Mouse (Mus musculus) cerebellum, postnatal 10 days (tissue): ENCODE measurements at regions not wholly inside any gene's neighbourhood (a gene's known extent, or its start where the extent isn't known, plus 50 kb on each side); places are given as distances from the start of the nearest gene placed in this dataset.

Source experiments
- DNase-seq, 2 experiments: peaks; one replicate each; pipeline ENCODE4 v3.0.0; 2021; ENCODE audit warnings: mixed read lengths in 2 of 2

DNA sequence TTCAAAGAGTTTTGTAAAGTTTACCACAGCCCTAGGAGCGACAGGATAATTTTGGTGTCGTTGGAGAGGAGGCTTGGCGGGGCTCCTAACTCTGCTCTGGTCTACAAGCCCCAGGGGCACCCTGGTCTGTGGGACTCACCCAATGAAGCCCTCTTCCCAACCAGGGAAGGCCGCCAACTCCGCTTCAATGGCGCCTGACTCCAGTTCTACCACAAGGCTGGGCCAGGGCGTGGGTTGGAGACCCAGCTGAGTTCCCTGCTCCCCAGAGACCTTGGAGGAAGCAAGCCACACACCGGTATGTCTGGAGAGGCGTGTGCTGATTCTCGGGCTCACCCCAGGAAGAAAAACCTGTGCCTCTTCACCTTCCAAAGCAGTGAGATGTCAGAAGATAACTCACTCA lies 128.9 kb downstream of the Gadd45g start:
- peak; percentile 30 to 46 for DNase-seq

DNA sequence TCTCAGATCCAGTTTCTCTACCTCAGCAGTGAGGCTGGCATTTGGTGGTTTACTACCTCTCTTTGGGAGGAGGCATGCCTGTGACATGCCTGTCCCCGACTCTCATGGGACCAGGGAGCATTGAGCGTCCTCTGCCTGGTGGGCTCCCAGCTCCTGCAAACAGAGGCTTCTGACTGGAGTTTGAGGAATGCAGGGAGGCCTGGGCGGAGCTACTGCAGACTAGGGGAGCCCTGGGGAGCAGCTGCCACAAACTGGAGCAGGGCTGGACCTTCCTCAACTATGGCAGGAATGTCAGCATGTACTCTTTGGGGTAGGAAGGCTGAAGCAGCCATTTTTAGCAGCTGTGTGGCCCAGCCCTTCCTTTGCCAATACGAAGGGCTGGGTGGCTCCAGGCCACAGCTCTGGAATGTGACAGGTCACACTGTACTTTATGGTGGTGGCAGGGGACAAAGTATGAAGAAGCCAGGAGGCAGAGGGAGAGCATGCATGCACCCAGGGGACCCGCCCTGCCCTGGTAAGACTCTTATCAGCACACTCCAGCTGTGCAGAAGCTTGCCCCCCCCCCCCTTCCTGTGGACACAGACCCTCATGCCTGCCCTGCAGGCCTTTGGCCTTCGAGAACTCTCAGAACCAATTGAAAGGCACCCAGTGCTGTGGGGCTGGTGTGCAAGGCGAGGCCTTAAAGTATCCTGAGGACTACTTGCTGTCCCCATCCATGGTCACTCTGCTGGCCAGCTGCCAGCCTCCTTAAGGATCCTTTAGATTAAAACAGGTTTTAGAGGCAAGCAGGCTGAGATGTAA lies 129.5 kb downstream of the Gadd45g start:
- no peak for DNase-seq

DNA sequence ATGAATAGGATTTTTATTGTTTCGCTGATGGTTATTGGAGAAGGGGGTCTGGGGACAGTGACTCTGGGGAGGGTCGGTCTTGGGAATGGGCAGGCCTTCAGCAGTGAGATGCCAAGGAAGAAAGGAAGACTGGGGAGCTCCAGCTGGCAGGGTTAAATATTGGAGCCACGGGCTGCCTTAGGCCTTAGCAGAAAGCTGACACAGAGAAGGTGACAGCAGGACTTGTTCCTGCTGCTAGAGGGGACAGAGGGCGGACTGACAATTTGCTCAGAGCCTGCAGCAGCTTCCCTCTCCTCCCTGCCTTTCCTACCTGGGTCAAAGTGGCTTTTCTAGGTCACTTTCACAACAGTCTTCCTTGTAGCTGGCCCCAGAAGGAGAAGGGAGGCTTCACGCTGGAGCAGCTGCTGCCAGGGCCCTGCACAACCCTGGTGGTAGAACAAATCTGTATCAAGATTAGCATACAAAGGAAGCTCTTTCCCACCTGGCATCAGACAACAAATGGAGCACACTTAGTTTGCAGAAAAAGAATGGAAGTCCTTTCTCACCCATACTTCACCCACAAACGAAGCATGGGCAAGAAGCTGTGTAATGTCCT lies 130.2 kb downstream of the Gadd45g start:
- peak; percentile 26 to 39 for DNase-seq

DNA sequence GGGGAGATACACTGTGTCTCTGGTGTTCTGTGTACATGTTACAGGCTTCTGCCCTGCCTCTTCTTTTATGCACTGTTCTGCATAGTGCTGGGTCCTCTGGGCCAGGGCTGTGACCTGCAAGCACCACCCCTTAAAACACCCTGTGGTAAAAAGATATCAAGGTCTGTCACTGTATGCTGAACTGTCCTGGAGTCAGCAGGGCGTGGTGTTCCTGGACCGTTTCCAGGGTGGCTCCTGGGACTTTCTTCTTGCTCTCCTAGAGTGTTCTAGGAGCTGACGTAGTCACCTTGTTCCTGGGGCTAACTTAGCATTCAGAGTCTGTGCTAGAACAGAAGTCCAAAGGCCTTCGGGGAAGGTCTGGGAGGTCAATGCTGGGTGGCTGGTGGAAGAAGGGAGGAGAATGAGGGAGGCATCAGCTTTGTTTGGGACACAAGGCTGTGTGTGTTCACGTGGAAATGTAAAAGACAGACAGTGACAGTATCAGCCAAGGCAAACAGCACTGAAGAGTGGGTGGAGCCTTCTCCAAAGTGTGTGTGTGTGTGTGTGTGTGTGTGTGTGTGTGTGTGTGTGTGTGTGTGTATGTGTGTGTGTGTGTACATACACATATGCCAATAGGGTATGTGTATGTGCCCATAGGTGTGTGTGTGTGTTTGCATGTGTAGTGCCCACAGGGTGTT lies 133.0 kb downstream of the Gadd45g start:
- no peak for DNase-seq

DNA sequence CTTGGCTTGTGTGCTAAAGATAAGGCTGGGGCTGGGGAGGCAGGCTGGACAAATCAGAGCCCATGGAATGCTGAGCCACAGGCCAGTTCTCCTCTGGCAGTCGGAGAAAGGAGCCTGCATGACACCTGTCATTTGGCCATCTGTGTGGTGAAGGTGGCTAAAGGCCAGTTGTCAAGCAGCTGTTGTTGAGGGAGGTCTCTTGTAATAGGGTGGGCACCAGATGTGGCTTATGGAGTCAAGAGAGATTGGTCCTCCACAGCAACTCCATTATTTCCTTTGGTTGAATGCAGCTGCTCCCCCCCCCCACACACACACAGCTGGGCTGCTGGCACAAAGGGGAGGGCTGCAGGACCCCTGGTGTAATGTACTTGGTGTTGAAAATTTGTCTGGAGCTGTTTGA lies 133.9 kb downstream of the Gadd45g start:
- DNase-seq, result peak in 1 of 2 experiments; percentile 21

DNA sequence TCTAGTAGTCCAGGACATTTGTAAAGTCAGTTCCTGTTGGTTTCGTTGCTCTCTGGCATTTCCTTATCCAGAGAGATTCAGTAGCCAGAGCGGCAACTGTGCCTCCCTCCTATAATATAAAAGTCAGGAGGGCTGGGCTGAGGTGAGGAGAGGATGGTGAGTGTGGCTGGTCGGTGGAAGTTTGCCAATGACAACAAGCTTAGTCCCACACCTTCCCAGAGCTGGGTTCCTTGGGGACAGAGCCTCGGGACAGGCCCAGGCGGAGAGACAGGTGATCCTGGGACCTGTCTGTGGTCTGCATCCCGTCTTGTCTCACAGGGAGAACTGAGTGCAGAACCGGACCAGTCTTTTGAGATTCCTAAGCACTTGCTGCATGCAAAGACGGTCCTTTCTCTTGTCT lies 136.5 kb downstream of the Gadd45g start:
- DNase-seq, result no peak

DNA sequence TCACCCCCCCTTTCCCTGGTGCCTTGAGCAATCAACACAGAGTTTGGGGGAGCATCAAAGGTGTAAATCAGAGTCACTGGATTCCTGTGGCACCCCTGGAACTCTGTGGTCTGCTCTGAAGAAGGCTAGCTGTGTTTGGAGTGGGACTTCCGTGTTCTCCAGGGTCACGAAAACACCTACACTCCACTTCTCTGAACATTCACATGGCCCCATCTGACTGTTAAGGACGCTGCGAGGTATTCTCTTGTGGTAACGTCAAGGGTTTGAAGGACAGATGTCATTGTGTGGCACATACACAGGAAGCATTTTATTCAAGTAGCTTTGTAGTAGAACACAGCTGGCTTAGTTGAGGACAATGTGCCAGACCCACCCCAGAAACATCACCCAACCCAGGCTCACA lies 137.1 kb downstream of the Gadd45g start:
- DNase-seq, result no peak

DNA sequence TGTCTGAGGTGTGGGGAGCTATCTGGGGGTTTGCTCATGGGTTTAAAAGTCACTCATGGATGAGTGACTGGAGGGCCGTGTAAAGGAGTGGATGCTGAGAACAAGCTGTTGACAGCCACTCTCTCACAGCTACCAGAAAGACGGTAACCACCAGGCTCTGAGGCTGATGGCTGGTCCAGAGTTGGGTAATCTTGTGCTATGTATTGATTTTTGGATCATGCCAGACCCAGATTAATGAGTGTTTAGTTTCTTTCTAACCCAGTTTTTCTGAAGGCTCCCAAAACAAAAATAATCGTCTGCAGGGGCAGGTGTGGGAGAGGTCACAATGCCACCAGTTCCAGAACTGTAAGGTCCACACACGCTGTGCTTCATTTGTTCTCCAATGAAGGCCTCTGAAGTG lies 144.9 kb downstream of the Gadd45g start:
- DNase-seq, result no peak

DNA sequence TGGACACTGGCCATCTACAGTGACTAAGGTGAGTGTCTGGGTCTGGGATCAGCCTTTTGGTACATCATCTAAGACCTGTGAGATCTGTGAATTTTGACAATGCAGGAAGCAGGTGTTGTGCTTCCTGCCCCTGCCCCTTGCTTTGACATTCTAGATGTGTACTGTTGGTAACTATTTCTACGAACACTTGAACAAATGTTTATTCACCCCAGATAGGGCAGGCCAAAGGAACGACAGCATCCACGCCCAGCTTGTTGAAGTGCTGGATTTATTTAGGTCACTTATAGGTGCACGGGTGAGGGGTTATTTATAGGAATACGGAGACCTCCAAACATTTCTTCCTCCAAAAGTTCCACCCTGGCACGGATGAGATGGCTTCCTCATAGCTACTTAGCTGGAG lies 146.4 kb downstream of the Gadd45g start:
- DNase-seq, result no peak

DNA sequence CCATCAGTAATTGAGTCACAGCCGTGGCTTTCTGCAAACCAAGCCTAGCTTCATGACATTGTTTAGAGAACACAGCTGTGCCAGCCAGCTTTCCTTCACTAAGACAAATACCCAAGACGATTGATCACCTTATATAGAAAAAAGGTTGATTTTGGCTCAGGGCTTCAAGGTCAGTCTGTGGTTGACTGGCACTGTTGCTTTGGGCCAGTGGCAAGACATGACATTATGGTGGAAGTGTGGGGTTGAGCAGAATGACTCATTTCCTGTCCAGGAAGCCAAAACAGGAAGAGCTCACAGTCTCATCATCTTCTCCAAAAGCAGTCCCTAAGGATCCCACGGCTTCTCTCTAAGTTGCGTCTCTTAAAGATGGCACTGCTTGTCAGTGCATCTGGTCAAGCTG lies 149.7 kb downstream of the Gadd45g start:
- no peak for DNase-seq

DNA sequence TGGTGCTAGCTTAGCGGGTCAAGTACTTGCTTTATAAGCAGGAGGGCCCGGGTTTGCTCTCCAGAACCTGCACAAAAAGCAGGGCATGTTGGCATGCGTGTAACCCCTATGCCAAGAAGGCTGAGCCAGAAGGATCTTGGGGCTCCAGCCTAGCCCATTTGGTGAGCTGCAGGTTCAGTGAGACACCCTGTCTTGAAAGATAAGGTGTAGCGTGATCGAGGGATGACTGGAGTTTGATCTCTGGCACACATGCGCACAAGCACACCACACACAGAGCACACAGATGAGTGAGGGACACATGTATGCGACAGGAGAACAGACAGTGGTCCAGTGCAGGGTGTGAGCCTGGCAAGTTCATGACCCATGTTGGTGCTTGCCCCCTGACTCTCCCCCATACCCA lies 152.1 kb downstream of the Gadd45g start:
- DNase-seq, result no peak

DNA sequence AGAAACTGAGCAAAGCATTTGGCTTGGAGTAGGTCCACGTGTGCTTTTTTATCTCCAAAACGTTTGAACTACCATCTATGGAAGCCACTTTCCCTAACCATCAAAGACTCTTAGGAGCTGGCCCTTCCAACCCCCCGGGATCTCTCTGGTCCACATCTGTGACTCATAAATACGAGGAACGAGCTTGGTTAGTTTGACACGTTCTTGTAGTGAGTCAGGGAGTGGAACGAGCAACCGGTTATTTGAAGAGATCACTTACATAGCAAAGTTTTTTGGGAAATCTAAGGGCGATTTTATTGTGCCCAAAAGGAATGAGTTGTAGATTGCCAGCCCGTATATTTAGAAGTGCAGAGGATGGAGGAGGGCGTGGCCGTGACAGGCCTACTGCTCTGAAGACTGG lies 155.3 kb downstream of the Gadd45g start:
- DNase-seq, result no peak

DNA sequence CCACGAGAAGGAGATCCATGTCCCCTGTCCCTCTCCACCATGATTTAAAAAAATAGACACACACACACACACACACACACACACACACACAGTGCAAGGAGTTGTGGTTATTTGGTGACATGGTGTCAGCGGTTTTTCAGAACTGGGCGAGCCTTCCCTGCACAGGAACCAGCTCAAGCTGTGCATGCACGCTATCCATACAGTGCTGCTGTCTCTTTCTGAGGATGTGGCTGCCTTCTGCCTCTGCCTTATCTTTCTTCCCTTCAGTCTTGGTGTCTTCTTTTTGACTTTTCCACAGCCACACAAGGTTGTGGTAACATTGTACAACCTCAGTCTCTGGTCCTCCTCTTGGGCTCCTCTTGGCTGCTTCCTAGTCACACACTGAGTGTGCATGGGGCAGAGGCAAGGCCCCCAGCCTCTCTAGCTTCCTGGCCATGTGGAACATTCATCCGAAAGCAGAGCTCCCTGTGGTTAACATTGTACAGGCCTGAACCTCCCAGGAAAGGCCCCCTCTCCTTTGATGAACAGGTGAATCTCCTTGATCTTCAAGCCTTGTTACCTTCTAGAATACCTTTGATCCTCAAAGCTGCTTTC lies 157.6 kb downstream of the Gadd45g start:
- DNase-seq, result no peak

DNA sequence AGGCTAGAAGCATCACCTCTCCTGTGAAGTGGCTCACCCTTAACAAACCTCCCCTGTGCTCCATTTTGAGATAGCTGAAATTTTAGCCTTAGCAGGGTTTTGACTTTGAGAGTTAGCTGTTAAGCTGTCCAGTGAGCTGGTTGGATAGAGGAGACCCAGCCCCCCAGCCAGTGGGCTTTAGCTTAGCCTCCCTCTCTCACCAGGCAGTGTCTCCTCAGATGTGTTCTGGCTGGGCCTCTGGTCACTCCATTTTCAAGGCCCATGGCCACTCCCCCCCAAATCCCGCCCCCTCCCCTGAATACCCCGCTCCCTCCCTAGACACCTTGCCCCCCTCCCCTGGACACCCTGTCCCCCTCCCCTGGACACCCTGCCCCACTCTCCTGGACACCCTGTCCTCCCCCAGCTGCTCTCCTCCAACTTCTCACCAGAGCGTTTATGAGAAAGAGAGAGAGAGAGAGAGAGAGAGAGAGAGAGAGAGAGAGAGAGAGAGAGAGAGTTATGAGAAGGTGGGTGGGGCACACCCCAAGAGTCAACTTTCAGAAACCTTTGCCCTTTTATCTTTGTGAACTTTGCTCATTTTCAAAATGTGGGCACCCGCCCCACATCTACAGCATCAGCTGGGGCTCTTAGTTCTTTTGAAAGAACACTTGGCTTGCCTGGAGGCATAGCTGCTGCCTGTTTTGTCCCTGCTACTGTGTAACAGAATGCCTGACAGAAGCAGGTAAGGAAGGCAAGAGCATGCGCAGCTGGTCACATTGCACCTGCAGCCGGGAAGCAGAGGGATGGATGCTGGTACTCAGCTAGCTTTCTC lies 161.3 kb downstream of the Gadd45g start:
- no peak for DNase-seq

DNA sequence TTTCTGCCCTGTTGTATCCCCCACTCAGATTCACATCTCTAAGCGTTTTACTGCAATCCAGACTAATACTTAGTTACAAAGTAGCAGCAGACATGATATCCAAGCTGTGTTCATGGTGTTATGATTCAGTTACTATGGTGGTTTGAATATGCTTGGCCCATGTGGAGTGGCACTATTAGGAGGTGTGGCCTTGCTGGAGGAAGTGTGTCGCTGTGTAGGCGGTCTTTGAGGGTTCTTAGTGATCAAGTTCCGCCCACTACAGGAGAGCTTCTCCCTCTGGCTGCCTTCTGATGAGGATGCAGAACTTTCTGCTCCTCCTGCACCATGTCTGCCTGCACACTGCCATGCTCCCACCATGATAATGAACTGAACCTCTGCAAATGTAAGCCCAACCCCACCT lies 162.8 kb downstream of the Gadd45g start:
- no peak for DNase-seq

DNA sequence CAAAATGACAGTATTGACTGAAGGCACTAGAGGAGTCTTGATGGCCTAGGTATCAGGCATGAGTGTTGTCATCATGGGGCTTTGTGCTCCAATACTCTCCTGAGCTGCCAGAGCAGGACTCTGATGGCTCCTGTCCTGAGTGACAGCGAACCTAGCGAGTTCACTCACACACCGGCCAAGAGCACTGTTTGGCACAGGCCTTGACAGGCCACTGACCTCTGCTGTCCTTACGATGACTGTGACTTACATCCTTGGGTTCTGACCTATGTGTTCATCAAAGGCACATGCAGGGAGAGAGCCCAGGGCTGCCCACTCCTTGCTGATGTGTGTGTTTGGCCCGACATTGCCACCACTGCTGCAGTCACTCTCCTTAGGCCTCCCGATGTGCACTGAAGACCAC lies 163.3 kb downstream of the Gadd45g start:
- no peak for DNase-seq

DNA sequence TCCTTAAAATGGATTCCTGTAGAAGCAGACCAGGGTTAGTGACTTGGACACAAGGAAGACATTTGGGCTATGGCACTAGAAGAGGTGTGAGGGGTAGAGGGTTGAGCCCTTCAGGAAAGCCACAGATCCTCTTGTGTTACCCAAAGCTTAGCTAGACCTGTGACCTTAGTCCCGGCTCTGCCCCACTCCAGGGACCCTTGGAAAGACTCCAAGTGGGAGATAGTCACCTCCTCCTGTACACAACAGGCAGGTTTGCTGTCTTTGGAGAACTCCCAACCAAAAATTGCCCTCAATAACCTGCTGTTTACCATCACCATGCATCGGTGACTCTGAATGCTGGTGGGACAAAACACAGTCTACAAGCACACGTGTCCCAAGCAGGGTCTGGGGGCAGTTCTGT lies 164.5 kb downstream of the Gadd45g start:
- no peak for DNase-seq

DNA sequence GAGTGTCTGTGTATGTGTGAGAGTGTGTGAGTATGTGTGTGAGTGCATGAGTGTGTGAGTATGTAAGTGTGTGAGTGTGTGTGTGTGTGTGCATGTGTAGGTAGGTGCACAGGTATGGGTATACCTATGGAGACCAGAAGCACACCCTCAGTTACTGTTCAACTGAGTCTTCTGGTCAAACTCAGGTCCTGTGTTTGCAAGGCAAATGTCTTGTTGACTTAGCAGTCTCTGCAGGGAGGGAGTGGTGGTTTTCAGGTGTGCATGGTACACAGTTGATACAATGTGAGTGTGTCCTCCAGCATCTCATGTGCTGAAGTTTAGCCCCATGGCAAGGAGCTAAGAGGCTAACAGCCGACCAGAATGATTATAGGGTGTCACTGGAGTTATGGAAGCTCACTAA lies 166.7 kb downstream of the Gadd45g start:
- no peak for DNase-seq

DNA sequence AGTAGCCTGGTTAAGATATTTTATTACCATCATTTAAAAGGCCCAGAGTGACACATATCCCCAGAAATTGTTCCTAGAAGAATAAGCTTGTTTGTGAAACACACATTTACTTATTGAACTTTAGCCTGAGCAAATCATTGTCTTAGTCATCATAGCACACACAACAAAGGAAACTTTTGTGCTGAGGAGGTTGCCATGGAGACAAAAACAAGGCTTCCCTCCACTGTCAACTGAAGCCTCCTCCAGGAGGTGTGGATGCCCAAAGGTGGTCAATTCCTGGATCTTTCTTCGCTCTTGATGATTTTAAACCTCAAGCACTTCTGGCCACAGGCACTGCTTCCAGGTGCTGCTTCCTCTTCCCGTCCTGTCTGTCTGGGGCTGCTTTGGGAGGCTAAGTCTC lies 167.3 kb downstream of the Gadd45g start:
- no peak for DNase-seq

DNA sequence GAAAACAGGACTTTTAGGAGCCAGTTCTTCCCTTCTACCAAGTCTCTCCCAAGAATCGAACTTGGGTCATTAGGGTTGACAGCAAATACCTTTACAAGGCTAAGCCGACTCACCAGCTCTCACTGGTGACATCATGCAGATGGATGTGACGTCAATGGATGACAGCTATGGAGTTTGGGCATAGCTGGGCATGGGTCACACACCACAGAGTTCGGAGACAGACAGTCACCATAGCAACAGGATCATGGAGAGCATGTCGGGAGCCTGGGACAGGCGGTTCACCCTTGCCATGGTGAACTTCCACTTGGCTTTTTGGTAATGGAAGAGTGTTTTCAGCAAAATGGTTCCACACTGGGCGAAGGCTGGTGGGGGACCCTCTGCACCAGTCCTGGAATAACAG lies 168.1 kb downstream of the Gadd45g start:
- DNase-seq, result no peak

DNA sequence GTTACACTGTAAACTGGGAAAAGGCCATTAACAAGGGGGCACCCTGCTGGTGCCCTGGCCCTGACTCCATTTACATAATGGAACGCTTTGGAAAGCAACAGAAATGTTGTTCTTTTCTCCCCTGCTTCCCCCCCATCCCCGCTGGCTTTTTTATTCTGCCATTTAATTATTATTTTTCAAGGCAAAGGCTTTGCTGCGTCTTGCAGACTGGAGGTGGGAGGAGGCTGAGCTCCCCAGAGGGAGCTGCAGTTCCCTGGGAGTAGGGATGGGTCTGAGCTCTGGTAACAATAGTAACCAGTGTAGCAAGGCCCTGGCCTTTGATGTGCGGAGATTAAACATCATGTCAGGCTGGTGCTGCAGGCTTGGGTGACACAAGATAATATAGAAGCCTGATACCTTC lies 168.6 kb downstream of the Gadd45g start:
- peak; percentile 25 to 32 for DNase-seq

DNA sequence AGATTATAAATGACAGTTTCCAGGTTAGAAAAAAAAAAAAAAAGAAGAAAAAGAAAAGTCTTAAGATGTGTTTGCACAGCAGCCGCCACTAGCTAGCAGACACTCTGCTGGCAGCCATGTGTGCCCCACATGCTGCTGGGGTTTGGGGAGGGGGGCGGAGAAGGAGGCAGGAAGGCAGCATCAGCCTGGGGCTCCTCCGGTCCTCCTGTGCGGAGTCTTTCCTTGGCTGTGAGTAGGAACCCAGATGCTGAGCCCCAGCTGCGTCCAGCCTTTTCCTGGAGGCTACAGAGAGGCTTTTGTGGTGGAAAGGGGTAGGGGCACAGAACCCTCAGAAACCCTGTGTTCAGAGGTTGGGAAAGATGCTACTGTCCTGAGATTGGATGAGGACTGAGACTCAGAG lies 169.0 kb downstream of the Gadd45g start:
- DNase-seq, result peak in 1 of 2 experiments; percentile 53
